Mouse (Mus musculus) CD4-positive helper T cell, adult 2 months (primary cell): Measurements from ENCODE around the gene Tspan9.

Source experiments
- DNase-seq: peaks from one replicate; pipeline ENCODE4 v3.0.0-alpha.2; 2012; ENCODE audit warnings: low read depth, missing footprints, low spot score

Tspan9 gene

GRCm38 (mm10) chr6:128143390-128144020 is at the start of gene Tspan9:
Gene Tspan9 (minus strand): TSS chr6:128143594.
- peak; percentile 31 for DNase-seq

GRCm38 (mm10) chr6:128183521-128183920 is 40.1 kb upstream of the Tspan9 start:
- no peak for DNase-seq

GRCm38 (mm10) chr6:128181176-128181575 is 37.8 kb upstream of the Tspan9 start:
- DNase-seq, result no peak

- no peak for DNase-seq
These were observed 36.3 kb upstream of the Tspan9 start for GRCm38 (mm10) chr6:128179651-128180050.

- DNase-seq, result no peak
These were observed 35.9 kb upstream of the Tspan9 start for GRCm38 (mm10) chr6:128179247-128179646.

GRCm38 (mm10) chr6:128178681-128179080 is 35.3 kb upstream of the Tspan9 start:
- DNase-seq, result no peak

GRCm38 (mm10) chr6:128168785-128169679 is 25.6 kb upstream of the Tspan9 start:
- no peak for DNase-seq

- DNase-seq, result no peak
These were observed 22.2 kb upstream of the Tspan9 start for GRCm38 (mm10) chr6:128165564-128165963.

- DNase-seq, result no peak
These were observed 21.2 kb upstream of the Tspan9 start for GRCm38 (mm10) chr6:128164632-128165031.

- DNase-seq, result no peak
These were observed 15.7 kb upstream of the Tspan9 start for GRCm38 (mm10) chr6:128159092-128159491.

- DNase-seq, result no peak
These were observed 14.6 kb upstream of the Tspan9 start for GRCm38 (mm10) chr6:128158031-128158430.

- DNase-seq, result no peak
These were observed 13.1 kb upstream of the Tspan9 start for GRCm38 (mm10) chr6:128156476-128156875.

GRCm38 (mm10) chr6:128155935-128156334 is 12.5 kb upstream of the Tspan9 start:
- no peak for DNase-seq

GRCm38 (mm10) chr6:128145765-128146164 is 2.4 kb upstream of the Tspan9 start:
- DNase-seq, result no peak

- peak; percentile 4 for DNase-seq
These were observed 770 bp downstream of the Tspan9 start for GRCm38 (mm10) chr6:128142369-128143278.

GRCm38 (mm10) chr6:128140724-128141123 is 2.7 kb downstream of the Tspan9 start:
- DNase-seq, result no peak

GRCm38 (mm10) chr6:128137855-128138254 is 5.5 kb downstream of the Tspan9 start:
- DNase-seq, result no peak

- no peak for DNase-seq
These were observed 6.7 kb downstream of the Tspan9 start for GRCm38 (mm10) chr6:128136654-128137053.

- no peak for DNase-seq
These were observed 7.9 kb downstream of the Tspan9 start for GRCm38 (mm10) chr6:128135459-128135858.

- no peak for DNase-seq
These were observed 8.4 kb downstream of the Tspan9 start for GRCm38 (mm10) chr6:128135006-128135405.

- DNase-seq, result no peak
These were observed 9.0 kb downstream of the Tspan9 start for GRCm38 (mm10) chr6:128134196-128134924.
